Mouse (Mus musculus) frontal cortex, postnatal 36 days (tissue): ENCODE results near the gene Apol6.

Experiments used
- DNase-seq, 2 experiments: peaks; one replicate each; pipeline ENCODE4 v3.0.0; 2022; ENCODE audit warnings: low spot score in 2 of 2

Gene Apol6

DNA sequence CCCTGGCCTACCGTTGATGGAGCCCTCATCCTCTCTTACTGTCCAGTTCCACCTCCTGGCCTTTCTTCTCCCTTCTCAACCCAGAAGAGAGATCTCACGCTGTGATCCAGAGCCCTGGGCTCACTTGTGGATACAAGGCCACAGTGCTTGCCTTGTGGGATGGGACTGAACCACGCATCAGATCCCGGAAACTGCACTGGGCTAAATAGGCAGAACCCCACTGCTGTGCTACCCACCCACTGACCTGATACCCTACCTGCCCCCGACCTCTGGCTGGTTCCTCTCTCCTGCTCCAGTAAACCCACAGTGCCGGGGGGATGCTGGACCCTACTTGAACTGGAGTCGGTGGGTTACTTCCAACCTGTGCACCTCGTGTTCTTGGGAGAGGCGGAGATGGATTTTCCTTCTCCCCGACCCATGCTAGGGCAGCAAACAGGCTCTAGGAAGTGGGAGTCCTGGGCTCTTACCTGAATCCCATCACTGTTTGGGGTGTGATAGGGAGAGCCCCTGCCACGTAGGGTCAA is 26.3 kb downstream of the Apol6 start:
- DNase-seq = no peak

DNA sequence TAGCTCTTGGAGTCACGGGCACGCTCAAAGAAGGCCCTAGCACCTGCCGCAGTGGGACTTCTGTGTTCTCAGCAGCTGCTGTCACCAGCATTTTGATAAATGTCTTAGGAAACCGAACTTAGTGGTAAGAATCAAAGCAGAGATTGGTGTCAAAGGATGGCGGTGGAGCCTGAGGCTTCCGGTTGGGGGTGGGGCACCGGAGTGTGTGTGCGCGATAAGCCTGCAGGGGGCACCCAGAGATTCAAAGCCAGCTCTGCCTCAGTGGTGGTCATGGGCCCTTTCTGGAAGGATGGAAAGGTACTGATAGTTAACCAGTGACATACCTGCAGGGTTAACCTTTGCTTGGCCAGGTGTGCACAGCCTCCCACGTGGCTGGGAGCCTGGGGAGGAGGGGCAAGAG is 27.0 kb downstream of the Apol6 start:
- DNase-seq = no peak

DNA sequence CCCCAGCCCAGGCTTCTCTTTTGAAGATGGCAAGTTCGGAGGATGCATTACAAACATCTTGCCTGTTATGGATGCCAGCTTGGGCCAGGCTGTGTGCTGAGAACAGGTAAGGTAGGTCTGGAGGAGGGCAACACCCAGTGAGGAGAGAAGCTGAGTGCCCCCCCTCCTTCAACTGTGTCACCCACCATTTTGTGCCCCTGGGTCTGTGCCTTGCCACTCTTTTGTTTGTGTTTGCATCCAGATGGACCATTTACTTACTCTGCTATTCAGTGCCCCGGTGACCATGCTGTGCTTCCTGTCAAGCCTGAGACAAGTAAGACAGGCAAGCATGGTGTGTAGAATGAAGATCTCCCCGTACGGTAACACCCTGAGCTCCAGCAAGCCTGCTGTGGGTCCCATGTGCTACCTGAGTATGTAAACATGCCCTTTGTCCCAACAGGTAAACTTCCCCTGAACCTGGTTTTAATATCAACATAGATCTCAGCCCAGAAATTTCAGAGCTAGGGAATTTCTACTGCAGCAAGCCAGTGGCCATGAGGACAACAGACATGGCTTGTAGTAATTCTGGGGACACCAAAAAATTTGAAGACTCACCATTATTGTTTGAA is 28.1 kb downstream of the Apol6 start:
- no peak for DNase-seq

DNA sequence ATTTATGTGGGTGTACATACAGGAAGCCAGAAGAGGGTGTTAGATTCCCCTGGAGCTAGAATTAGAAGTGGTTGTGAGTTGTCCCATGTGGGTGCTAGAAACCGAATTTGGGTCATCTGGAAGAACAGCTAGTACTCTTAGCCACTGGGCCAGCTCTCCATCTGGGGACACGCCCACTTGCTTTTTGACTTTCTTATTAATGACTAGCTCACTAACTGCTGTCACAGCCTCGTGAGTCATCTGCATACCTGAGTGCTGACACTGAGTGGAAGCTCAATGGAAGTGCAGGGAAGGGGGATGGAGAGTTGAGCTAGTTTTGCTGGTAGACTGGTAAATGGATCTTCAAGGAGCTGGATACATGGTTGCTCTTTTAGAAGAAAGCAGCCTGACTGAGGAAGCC is 32.0 kb downstream of the Apol6 start:
- DNase-seq = no peak

DNA sequence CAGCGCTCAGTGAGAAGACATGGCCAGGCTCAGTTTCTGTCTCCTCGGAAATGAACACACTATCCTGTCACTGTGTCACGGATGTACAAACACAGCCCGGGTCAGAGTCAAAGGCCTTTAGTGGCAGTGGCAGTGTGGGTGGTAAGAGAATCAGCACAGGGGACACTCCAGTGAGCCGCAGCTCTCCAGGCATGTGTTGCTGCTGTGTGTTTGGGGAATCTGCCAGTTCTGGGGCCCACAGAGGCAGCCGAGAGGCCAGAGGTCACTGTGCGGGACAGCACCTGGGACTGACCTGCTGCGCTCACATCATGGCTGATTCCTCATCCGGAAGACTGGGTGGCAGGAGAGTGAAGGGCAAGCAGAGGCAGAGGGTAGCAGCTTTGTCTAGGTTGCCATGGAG is 33.4 kb downstream of the Apol6 start:
- DNase-seq = no peak

DNA sequence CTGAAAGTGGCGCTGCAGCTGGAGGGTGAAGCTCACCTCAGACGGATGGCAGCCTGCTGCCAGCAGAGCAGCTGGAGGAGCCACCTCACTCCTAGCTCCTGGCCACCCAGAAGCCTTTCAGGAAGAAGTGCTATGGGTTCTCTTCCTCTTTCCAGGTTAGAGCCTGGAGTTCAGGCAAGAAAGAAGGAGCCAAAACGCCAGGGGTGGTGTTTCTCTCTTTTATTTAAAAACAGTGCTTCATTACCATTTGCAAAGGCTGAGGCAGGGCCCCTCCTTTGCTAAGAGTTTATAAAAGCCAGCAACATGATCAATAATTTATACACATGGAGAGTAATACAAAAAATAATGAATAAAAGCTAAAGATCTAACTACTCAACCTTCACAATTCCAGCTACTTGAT is 34.3 kb downstream of the Apol6 start:
- no peak for DNase-seq

DNA sequence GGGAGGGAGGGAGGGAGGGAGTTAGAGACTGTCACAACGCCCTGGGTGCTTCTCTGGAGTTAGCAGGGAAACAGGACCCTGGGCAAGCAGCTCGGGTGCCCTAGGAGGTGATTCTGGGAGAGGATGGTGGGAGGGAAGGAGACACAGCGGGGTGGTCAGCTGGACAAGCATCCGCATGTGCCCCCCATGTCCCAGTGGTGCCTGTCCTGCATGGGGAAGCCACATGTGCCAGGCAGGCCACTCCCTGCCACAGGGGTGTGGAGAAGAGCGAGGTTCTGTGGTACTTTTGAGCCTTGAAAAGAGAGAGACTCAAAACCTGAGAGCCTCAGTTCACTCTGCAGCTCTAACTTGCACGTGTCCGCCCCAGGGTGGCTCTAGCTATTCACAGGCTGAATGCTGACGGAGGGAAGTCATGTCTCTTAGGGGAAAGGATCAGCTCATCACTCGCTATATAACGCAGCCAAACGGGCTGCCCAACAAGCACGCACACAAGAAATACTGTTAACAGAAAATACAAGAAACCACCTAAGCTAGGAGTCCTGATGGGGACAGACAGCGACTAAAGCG is 34.8 kb downstream of the Apol6 start:
- DNase-seq = no peak

DNA sequence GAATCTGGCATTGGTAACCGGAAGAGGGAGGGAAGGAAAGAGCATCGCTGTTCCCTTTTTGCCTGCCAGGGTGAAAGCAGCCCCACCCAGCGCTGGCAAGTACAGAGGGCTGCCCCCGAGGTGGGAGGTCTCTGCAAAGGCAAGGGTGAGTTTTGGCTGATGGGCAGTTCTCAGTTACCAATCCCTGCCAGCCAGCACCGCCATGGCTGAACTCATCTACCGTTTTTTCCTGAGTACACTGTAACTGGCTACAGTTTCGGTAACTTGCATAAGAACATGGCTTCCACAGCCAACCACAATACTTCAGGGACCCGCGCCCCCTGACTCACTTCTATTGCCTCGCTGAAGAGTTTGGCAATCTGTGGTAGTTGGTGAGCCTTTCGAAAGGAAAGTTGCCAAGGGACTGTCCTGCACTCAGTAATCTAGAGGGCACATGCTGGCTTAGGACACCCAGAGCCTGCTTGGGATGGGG is 35.4 kb downstream of the Apol6 start:
- DNase-seq = no peak

DNA sequence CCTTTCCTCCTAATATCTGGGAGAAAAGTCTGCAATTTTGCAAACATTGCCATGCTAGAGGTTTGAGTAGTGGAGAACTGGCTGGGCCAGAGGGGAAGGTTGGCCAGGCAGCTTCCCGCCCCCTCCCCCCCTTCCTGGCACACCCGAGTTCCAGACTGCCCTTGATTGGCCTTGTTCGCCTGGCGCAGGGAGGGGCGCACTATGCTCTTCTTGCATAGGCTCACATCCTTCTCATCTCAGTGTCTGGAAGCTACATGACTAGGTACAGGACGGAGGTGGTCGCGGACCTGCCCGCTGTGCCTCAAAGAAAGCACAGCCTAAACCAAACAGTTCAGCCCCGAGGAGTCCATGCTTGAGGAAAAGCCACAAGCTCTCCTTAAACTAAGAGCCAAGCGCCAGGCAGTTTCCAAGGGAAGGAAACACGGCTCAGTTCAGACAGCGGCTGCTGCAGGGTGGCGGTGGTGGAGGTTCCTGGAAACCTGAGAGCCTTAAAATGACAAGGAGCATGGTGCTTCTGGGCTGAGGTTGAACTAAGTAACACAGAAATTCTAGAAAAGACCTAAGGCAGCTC is 36.2 kb downstream of the Apol6 start:
- no peak for DNase-seq

DNA sequence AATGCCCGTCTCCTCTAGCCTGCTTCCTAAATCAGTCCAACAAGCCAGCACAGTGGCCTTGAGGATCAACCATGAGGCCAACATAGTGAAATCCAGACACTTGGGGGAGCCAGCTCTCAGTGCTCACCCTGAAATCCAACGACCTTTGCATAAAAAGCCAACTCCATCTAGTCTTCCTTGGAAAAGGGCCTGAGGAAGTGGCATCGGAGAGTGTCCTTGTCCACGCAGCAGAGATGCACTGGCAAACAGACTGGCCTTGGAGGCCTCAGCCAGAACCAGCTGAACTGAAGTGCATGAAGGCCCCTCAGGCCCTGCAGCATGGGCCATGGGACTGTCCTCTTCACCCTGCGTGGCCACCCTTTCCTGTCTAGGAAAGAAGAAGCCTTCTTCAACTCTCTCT is 36.9 kb downstream of the Apol6 start:
- DNase-seq = no peak

DNA sequence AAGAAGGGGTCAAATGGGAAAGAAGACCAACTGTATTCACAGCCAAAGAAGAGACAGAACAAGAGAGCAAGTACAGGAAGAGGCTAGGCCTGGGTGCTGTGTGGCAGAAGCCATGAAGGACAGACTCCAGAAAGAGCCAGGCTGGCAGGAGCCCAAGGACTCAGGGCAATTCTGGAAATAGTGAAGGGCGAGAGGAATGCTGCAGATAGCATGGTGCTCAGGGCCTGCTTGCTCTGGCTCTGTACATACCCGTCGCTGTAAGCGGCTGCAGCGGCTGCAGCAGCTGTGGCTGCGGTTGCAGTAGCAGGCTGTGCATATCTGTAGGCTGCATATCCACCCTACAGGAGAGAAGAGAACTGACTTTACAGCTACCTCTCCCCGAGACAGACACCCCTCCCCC is 41.3 kb downstream of the Apol6 start:
- DNase-seq = no peak

DNA sequence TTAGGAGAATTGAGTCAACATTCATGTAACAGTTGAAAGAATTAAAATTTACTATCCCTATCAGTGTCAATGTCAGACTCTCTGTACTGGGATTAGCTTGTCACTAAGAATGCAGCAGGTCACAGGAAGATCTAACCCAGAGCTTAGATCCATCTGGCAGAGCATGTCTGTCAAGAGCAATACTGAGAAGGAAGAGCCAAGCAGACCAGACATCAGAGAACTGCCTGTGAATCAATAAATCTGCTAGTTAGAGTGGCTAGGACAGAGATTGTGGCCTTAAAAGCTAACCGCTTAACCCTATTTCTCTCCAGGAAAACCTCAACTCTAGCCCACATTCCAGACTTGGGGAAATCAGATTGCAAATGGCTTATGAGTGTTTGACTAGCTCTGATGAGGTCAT is 42.0 kb downstream of the Apol6 start:
- DNase-seq = no peak

DNA sequence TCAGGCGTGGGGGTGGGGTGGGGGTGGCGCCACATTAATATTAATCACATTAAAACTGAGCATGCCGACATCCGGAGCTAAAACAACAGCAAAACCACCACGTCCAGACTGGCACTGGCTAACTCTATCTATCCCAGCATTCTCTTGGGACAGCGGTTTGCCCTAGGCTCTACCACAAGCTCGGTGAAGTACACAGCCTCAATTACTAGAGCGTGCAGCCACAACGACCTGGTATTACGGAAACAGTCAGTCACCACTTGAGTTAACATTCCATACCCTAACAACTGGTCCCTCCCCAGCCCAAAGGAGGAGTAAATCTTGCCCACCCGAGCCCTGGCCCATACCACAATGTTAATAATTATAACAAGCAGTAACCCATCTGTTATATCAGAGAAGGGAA is 44.7 kb downstream of the Apol6 start:
- DNase-seq = no peak

DNA sequence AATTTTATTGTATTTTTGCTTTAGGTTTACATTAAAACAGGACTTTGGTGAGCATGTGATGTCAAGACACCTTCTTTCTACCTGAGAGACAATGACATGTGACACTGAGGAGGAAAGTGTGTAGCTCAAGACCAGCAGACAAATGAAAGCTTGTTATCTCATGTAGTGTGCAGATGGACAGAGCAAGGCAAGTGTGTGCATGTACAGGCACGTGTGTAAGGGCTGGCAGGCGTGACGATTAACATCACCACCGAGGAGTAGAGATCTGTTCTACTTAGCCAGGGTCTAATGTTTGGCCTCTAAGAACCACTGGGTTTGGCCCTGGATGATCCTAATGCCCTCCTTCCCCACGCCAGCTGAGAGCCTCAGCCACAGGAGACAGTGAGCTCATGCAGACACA is 46.0 kb downstream of the Apol6 start:
- DNase-seq = no peak

DNA sequence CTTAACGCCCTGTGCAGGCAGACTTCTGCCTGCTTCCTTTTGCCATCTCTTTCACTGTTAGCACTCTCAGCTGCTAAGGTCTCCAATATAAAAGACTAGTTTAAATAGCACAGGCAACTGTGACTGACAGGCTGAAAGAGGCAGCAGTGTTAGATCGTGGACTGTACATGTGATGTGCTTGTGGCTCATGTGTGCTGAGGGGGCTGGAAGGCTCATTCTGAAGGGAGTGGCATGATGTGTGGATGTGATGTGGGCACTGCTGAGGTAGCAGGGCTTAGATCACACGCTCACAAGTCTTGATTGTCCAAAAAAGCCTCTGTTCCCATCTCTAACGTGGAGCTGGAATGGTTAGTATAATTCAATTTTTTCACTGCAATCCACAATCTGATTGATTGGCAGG is 46.9 kb downstream of the Apol6 start:
- peak in 1 of 2 experiments; percentile 41 for DNase-seq

DNA sequence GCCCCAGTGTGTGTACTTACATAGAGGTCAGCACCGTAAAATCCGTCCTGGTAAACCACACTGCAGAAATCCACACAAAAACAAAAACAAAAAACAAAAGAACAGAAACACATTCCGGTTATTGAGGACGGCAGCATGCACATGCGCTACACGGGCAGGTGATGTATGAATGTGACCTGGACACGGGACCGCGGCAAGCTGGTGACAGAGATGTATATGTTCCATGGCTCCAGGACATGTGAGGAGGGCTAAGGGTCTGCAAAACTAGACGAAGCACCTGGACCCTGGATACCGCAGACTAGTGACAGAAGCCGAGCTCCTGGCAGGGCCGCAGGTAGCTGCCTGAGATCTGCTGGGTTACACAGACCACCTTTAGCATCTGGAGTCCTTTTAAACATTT is 49.9 kb downstream of the Apol6 start:
- no peak for DNase-seq

DNA sequence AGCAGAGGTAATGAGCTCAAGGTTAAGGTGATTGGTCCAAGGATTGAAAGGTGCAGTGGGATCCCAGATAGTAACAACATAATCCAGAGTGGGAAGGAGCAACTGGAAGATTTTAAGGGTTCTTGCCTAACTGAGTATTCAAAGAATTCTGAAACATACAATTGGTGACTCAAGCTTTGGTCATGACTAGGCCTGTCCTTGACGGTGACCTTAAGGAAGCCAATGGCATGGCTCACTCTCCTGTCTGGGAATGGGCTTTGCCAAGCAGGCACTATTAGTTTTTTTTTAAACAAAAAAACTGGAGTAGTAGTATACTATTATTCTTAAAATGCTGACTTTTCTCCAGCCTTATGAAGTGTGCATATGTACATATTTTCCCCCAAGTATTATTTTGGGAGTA is 50.7 kb downstream of the Apol6 start:
- no peak for DNase-seq

DNA sequence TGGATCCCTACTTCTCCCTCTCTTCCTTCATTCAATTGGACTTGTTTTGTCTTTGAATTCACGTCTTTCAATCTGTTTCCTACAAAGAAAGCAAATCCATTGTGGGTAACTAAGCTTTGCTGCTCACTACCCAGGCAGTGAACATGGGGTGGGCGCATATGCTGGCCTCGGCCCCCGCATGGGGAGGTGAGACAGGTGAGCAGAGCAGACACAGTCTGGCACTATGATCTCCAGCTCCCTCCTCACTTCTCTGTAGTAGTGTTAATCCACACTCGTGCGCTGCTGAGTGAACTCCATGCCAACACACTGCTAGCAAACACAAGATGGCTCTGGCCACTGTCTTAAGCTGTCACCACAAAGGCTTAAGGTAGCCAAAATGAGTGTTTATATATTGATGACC is 52.8 kb downstream of the Apol6 start:
- no peak for DNase-seq

DNA sequence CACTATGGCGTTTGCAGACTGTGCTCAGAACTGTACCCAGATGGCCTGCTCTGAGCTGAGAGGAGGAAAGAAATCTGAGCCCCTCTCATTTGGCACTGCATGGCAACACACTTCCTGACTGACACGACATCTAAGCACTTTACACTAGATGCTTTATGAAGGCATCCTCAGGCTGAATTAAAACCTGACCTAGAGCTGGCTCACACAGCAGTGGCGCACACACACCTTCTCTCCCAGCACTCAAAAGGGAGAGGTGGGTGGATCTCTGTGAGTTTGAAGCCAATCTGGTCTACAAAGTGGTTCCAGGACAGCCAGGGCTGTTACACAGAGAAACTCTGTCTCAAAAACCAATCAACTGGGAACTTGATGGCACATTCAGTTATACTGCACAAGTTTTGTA is 55.2 kb downstream of the Apol6 start:
- no peak for DNase-seq

DNA sequence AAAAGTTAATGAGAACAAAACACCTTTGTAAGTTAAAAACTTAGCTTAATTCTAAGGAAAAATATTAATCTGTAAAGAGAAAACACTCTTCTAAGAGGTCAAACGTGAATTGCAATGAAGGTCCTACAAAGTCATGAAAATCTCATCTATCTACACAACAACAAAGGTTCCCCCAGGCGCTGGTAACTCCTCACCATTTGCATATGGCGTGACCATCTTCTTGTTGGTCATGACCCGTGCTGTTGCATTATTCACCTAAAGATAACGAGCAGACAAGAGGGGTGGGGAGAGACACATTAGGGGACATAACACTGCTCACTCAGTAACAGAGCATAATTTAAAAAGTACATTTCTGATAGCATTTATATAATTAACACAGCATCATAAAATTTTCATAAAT is 58.2 kb downstream of the Apol6 start:
- no peak for DNase-seq

DNA sequence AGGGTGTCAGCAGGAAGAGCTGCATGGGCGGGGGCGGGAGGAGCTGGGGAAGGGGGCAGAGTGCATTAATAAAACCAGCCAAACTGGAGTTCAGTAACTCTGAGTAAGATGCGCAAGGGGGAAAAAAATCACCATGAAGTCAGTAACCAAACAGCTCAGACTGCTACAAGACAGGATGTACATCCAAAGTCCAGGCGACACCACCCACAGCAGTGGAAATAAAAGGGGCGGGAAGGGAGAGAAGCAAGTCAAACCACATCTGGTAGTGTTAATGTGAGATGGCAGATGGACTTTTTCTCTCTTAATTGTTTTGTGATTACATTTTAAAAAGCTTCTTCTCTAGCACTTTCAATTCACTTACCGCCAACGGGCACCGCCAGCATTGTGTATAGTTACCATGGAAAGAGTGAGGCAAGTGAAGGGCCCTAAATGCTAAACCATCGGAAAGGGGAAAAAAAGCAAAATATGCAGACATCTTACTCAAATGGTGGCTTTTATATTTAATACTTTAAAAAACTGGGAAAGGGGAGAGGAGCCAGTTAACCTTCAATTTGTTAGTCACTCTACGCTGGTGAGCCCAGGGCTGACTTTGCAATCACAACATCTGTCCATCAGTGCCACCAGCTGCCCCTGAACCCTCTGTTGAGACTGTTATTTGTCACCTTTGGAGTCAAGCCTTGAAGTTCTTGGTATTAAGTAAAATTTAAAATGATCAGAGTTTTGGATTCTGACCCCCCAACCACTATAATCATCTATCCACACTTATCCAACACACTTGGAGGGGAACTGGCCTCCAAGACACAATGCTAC is 60.0 kb downstream of the Apol6 start:
- DNase-seq = no peak

DNA sequence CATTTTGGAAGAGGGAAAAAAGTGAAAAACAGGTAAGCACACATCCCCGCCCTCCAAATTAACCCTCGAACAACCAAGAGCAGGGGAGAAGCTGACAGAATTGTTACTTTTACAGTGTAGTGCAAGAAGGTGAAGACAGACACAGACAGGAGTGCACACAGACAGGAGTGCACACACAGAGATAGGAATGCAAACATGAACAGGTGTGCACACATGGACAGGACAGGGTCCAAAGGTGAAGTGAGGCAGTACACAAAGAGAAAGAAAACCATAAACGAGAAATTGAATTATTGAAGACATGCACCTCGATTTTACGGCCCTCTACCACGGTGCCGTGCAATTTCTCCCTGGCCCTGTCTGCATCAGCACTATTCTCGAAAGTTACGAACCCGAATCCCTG is 60.7 kb downstream of the Apol6 start:
- DNase-seq = no peak
